21 mouse cellular contexts compared by ENCODE assay signal in genomic region chr17:15998771-15999170, GRCm38 (mm10).
A peak's percentile ranks its signal among the peaks of the same experiment; 100 is the strongest.
DNase-seq lines count a peak whose midpoint lies in the region; ATAC-seq lines count a peak whose summit lies in the region.
"Had no signal": no experiment of that assay in that cellular context is flagged by ENCODE, and none has a peak within 500 bp of the region (broad histone marks: within the 10 kb centered on the region; RNA-seq: fewer than 3 reads in every experiment).

No protein-coding gene starts in this region.

- H3K4me3 ChIP-seq in forebrain, embryonic 15.5 days = no peak overlapping the region
- H3K4me3 ChIP-seq: heart, embryonic 12.5 days; hindbrain, embryonic 12.5 days; kidney, embryonic 15.5 days; limb, embryonic 13.5 days; midbrain, embryonic 12.5 days had no signal

- DNase-seq in heart, adult 11 months = peak; percentile 89
- DNase-seq in heart, postnatal 4 days = no peak
- DNase-seq in 3T3-L1 (ENCODE audit: low read depth, low spot score) = peak; percentile 31
- peak; percentile 16 for DNase-seq in 416B (ENCODE audit: low read depth)
- DNase-seq in adrenal gland, postnatal 36 days = peak; percentile 16 to 29
- DNase-seq in neural tube, embryonic 10.5 days (ENCODE audit: extremely low spot score, low spot score) = no peak
- DNase-seq: cerebellum, adult 18-20 months; cerebellum, postnatal 36 days; forebrain, postnatal 0 days; heart, postnatal 10 days; kidney, postnatal 36 days; lung, postnatal 14 days had no signal

- H3K4me2 ChIP-seq in forebrain, embryonic 15.5 days (replicated peaks) = no peak overlapping the region
- H3K4me2 ChIP-seq: heart, embryonic 12.5 days; hindbrain, embryonic 12.5 days; kidney, embryonic 15.5 days; limb, embryonic 13.5 days; midbrain, embryonic 12.5 days had no signal

- H3K27ac ChIP-seq in forebrain, embryonic 15.5 days (replicated peaks) = no peak overlapping the region
- H3K27ac ChIP-seq: hindbrain, embryonic 12.5 days; kidney, embryonic 15.5 days; limb, embryonic 13.5 days; liver, embryonic 14.5 days; midbrain, embryonic 12.5 days; stomach, postnatal 0 days had no signal

- no peaks in the 10 kb centered on the region for H3K36me3 ChIP-seq in forebrain, embryonic 15.5 days
- H3K36me3 ChIP-seq: heart, embryonic 12.5 days; hindbrain, embryonic 12.5 days; kidney, embryonic 15.5 days; limb, embryonic 13.5 days; midbrain, embryonic 12.5 days had no signal

- WGBS in forebrain, embryonic 15.5 days = 96% methylated on average over 4 of the region's 4 CpGs

- no peaks in the 10 kb centered on the region for H3K27me3 ChIP-seq in forebrain, embryonic 15.5 days
- H3K27me3 ChIP-seq: heart, embryonic 12.5 days; hindbrain, embryonic 12.5 days; kidney, embryonic 15.5 days; limb, embryonic 13.5 days; midbrain, embryonic 12.5 days had no signal

- H3K9ac ChIP-seq in forebrain, embryonic 15.5 days (replicated peaks) = no peak overlapping the region
- H3K9ac ChIP-seq: forebrain, postnatal 0 days; heart, embryonic 12.5 days; hindbrain, embryonic 12.5 days; kidney, embryonic 15.5 days; limb, embryonic 13.5 days; liver, embryonic 14.5 days; midbrain, embryonic 12.5 days had no signal

- H3K9me3 ChIP-seq in forebrain, embryonic 15.5 days = peaks cover 6% of the 10 kb centered on the region; the same call in 1 of the 2 replicates
- H3K9me3 ChIP-seq: kidney, embryonic 15.5 days had no signal

- H3K4me1 ChIP-seq in forebrain, embryonic 15.5 days = peaks cover 4% of the 10 kb centered on the region

- ATAC-seq in forebrain, embryonic 15.5 days (replicated peaks) = no peak
- ATAC-seq: forebrain, postnatal 0 days; intestine, postnatal 0 days had no signal

Comparison
In these comparisons a context has a peak if more than half of its experiments do, and no peak if none do; other contexts are left out.
1. DNase-seq: peak in heart, adult 11 months (single experiment), 3T3-L1 (single experiment), 416B (single experiment) and adrenal gland, postnatal 36 days (2 of 2); none in heart, postnatal 4 days (single experiment) and neural tube, embryonic 10.5 days (single experiment).